Mouse (Mus musculus): ENCODE results near the gene Slc24a3.
A peak's percentile ranks its signal among the peaks of the same experiment; 100 is the strongest.

Gene Slc24a3

GRCm38 (mm10) chr2:145213587-145213986, 46.0 kb downstream of the Slc24a3 start:
- no peak for DNase-seq

- no peak for DNase-seq
Observed at GRCm38 (mm10) chr2:145214086-145214831, 46.7 kb downstream of the Slc24a3 start.

GRCm38 (mm10) chr2:145216580-145216979, 49.0 kb downstream of the Slc24a3 start:
- no peak for DNase-seq

GRCm38 (mm10) chr2:145217422-145217821, 49.9 kb downstream of the Slc24a3 start:
- no peak for DNase-seq

GRCm38 (mm10) chr2:145219246-145219645, 51.7 kb downstream of the Slc24a3 start:
- no peak for DNase-seq

- no peak for DNase-seq
Observed at GRCm38 (mm10) chr2:145223646-145224045, 56.1 kb downstream of the Slc24a3 start.

GRCm38 (mm10) chr2:145225640-145226039, 58.1 kb downstream of the Slc24a3 start:
- no peak for DNase-seq

- no peak for DNase-seq
Observed at GRCm38 (mm10) chr2:145226100-145226499, 58.5 kb downstream of the Slc24a3 start.

GRCm38 (mm10) chr2:145227351-145227750, 59.8 kb downstream of the Slc24a3 start:
- no peak for DNase-seq

- DNase-seq: no peak
Observed at GRCm38 (mm10) chr2:145232764-145233484, 65.4 kb downstream of the Slc24a3 start.

- DNase-seq: no peak
Observed at GRCm38 (mm10) chr2:145233547-145234398, 66.2 kb downstream of the Slc24a3 start.

GRCm38 (mm10) chr2:145246384-145246783, 78.8 kb downstream of the Slc24a3 start:
- DNase-seq: no peak

- DNase-seq: no peak
Observed at GRCm38 (mm10) chr2:145248185-145248584, 80.6 kb downstream of the Slc24a3 start.

- DNase-seq: peak; percentile 18
Observed at GRCm38 (mm10) chr2:145257332-145257731, 89.8 kb downstream of the Slc24a3 start.

- DNase-seq: no peak
Observed at GRCm38 (mm10) chr2:145257855-145258254, 90.3 kb downstream of the Slc24a3 start.

- no peak for DNase-seq
Observed at GRCm38 (mm10) chr2:145260574-145260973, 93.0 kb downstream of the Slc24a3 start.

GRCm38 (mm10) chr2:145262153-145262552, 94.6 kb downstream of the Slc24a3 start:
- no peak for DNase-seq

- DNase-seq: no peak
Observed at GRCm38 (mm10) chr2:145266723-145267122, 99.2 kb downstream of the Slc24a3 start.

- no peak for DNase-seq
Observed at GRCm38 (mm10) chr2:145268971-145269370, 101.4 kb downstream of the Slc24a3 start.

- no peak for DNase-seq
Observed at GRCm38 (mm10) chr2:145269410-145269809, 101.9 kb downstream of the Slc24a3 start.

- DNase-seq: peak; percentile 38
Observed at GRCm38 (mm10) chr2:145274016-145274677, 106.6 kb downstream of the Slc24a3 start.

- no peak for DNase-seq
Observed at GRCm38 (mm10) chr2:145279336-145279735, 111.8 kb downstream of the Slc24a3 start.

GRCm38 (mm10) chr2:145283746-145284145, 116.2 kb downstream of the Slc24a3 start:
- DNase-seq: no peak
